Mouse (Mus musculus) common myeloid progenitor, adult 5-6 weeks (primary cell): ENCODE measurements around the gene Slc7a4. TPM values are rescaled to one million over a fixed set of nuclear protein-coding genes. Genes with fewer than 3 reads are reported as not detected.
"Not testable (repeated sequence)": the region's sequence is repeated elsewhere in the genome, so short reads cannot be mapped to it uniquely, and the experiment has no call there.

Experiments used
- ATAC-seq: replicated peaks from 2 replicates; pipeline ENCODE4 v1.8.0; 2016; ENCODE audit warnings: low read depth, mild to moderate bottlenecking, moderate TSS enrichment, inconsistent platforms; ENCODE audit not compliant: poor library complexity, severe bottlenecking
- total RNA-seq: library from RNA; stranded (forward); fragments of 200-1000, 187-1606 nt; gene quantifications from 2 replicates; pipeline ENCODE4 v1.2.3, GENCODE M21; 2017

The Slc7a4 gene
- total RNA-seq, 1 experiment from 2014 or later, result 7.1 TPM

- ATAC-seq, result no peak
Measured at GRCm38 (mm10) chr16:17564221-17564620, 18.8 kb downstream of the Slc7a4 start.

- ATAC-seq, result no peak
Measured at GRCm38 (mm10) chr16:17563580-17563979, 19.4 kb downstream of the Slc7a4 start.

- ATAC-seq, result peak; percentile 70
Measured at GRCm38 (mm10) chr16:17561751-17562208, 21.2 kb downstream of the Slc7a4 start, which contains the start of gene P2rx6. Gene P2rx6, plus strand, starts transcription at chr16:17561885.

- peak; percentile 52 for ATAC-seq
Measured at GRCm38 (mm10) chr16:17561128-17561750, 21.8 kb downstream of the Slc7a4 start, which contains the start of gene Lrrc74b. Gene Lrrc74b, minus strand, starts transcription at chr16:17561247.

GRCm38 (mm10) chr16:17559396-17560027, 23.5 kb downstream of the Slc7a4 start:
- no peak for ATAC-seq

GRCm38 (mm10) chr16:17558811-17559210, 24.2 kb downstream of the Slc7a4 start:
- ATAC-seq, result no peak

GRCm38 (mm10) chr16:17557947-17558480, 25.0 kb downstream of the Slc7a4 start:
- peak; percentile 34; the same call in 1 of the 2 replicates for ATAC-seq

GRCm38 (mm10) chr16:17556907-17557306, 26.1 kb downstream of the Slc7a4 start:
- no peak for ATAC-seq

GRCm38 (mm10) chr16:17556180-17556579, 26.8 kb downstream of the Slc7a4 start:
- no peak for ATAC-seq

GRCm38 (mm10) chr16:17554702-17555101, 28.3 kb downstream of the Slc7a4 start:
- not testable (repeated sequence) for ATAC-seq

GRCm38 (mm10) chr16:17553910-17554685, 28.9 kb downstream of the Slc7a4 start:
- ATAC-seq, result peak; percentile 94

- ATAC-seq, result no peak
Measured at GRCm38 (mm10) chr16:17552837-17553236, 30.2 kb downstream of the Slc7a4 start.

GRCm38 (mm10) chr16:17542632-17543031, 40.4 kb downstream of the Slc7a4 start:
- no peak for ATAC-seq

GRCm38 (mm10) chr16:17536584-17536983, 46.4 kb downstream of the Slc7a4 start:
- ATAC-seq, result no peak

GRCm38 (mm10) chr16:17532676-17533329, 50.2 kb downstream of the Slc7a4 start:
- ATAC-seq, result no peak

GRCm38 (mm10) chr16:17532271-17532670, 50.7 kb downstream of the Slc7a4 start:
- ATAC-seq, result peak; percentile 35

- ATAC-seq, result peak; percentile 88
Measured at GRCm38 (mm10) chr16:17530640-17531288, 52.2 kb downstream of the Slc7a4 start, which contains the start of gene Thap7. Gene Thap7, minus strand, starts transcription at chr16:17531136.

GRCm38 (mm10) chr16:17529981-17530586, 52.9 kb downstream of the Slc7a4 start:
- no peak for ATAC-seq

GRCm38 (mm10) chr16:17528276-17528675, 54.7 kb downstream of the Slc7a4 start:
- no peak for ATAC-seq
